ENCODE assay signal across 11 mouse cellular contexts in the genomic region with DNA sequence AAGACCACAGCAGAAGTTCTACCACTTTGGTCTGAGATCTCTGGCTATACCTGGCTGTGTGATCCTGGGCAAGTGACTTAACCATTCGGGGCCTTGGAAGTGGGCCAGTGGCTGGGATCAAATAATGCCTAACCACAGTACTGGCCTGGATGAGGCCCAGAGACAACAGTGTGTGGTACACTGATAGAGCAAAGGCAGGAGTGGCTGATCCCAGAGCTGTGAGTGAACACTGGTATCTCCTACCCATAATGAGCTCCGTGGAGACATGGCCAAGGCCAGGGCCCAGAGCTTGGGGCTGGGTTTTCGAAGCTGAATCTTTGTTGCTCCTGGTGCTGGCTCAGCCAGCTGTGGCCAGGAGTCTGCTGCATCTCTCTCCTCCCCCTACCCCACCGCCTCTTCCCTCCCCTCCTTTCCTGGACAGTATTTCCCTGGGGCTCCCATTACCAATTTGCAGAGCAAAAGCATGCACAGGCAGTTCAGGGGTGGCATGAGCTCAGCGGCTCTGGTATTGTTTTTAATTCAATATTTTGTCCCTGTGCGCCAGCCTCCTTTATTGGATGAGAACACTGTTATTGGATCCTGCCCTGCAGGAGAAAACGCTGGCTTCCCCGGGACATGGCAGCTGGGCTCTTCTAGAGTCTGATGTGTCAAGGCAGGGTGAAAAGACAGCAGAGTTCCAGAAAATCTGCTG. TPM values are rescaled to one million over a fixed set of nuclear protein-coding genes. Genes with fewer than 3 reads are reported as not detected.
A peak's percentile ranks its signal among the peaks of the same experiment; 100 is the strongest.
DNase-seq lines count a peak whose midpoint lies in the region; ATAC-seq lines count a peak whose summit lies in the region.
"Had no signal": no experiment of that assay in that cellular context is flagged by ENCODE, and none has a peak within 500 bp of the region (broad histone marks: within the 10 kb centered on the region; RNA-seq: fewer than 3 reads in every experiment).

No protein-coding gene starts in this region.

- ATAC-seq in forebrain, embryonic 16.5 days, result no peak
- ATAC-seq in embryonic facial prominence, embryonic 11.5 days (replicated peaks; ENCODE audit: insufficient number of reproducible peaks, low FRiP score, low TSS enrichment, low read depth), result peak; percentile 79; the same call in 1 of the 2 replicates
- ATAC-seq in hindbrain, embryonic 15.5 days (ENCODE audit: low FRiP score, low read depth), result peak; percentile 78
- ATAC-seq in midbrain, embryonic 15.5 days (replicated peaks), result peak; percentile 60; the same call in 1 of the 2 replicates
- ATAC-seq: lung, postnatal 0 days had no signal

- no peak overlapping the region for H3K4me2 ChIP-seq in forebrain, embryonic 16.5 days (ENCODE audit: low read length)
- H3K4me2 ChIP-seq in embryonic facial prominence, embryonic 11.5 days (ENCODE audit: low read depth, low read length), result no peak overlapping the region
- no peak overlapping the region for H3K4me2 ChIP-seq in hindbrain, embryonic 15.5 days
- no peak overlapping the region for H3K4me2 ChIP-seq in midbrain, embryonic 15.5 days

- no peaks in the 10 kb centered on the region; the same call in 1 of the 2 replicates for H3K9me3 ChIP-seq in forebrain, embryonic 10.5 days
- no peaks in the 10 kb centered on the region for H3K9me3 ChIP-seq in forebrain, embryonic 16.5 days (ENCODE audit: control insufficient read depth, low read length)
- H3K9me3 ChIP-seq in embryonic facial prominence, embryonic 11.5 days (replicated peaks; ENCODE audit: control insufficient read depth, low read length), result no peaks in the 10 kb centered on the region
- H3K9me3 ChIP-seq in hindbrain, embryonic 15.5 days, result no peaks in the 10 kb centered on the region
- H3K9me3 ChIP-seq in midbrain, embryonic 15.5 days, result no peaks in the 10 kb centered on the region
- H3K9me3 ChIP-seq in heart, embryonic 10.5 days, result no peaks in the 10 kb centered on the region

- DNase-seq in forebrain, embryonic 10.5 days (ENCODE audit: extremely low spot score, low spot score), result no peak
- DNase-seq in embryonic facial prominence, embryonic 11.5 days (ENCODE audit: low spot score), result peak; percentile 73
- DNase-seq in heart, embryonic 10.5 days (ENCODE audit: low spot score), result no peak
- no peak for DNase-seq in thymus, postnatal 14 days
- no peak for DNase-seq in adrenal gland, postnatal 36 days
- DNase-seq: cerebellum, adult 9-10 months; heart, postnatal 14 days had no signal

- H3K27me3 ChIP-seq in forebrain, embryonic 10.5 days (ENCODE audit: poor library complexity, severe bottlenecking), result no peaks in the 10 kb centered on the region
- no peaks in the 10 kb centered on the region for H3K27me3 ChIP-seq in forebrain, embryonic 16.5 days (replicated peaks; ENCODE audit: control insufficient read depth, insufficient read depth, low read length)
- no peaks in the 10 kb centered on the region for H3K27me3 ChIP-seq in embryonic facial prominence, embryonic 11.5 days (ENCODE audit: control insufficient read depth, insufficient read depth, low read length)
- H3K27me3 ChIP-seq in hindbrain, embryonic 15.5 days, result no peaks in the 10 kb centered on the region
- H3K27me3 ChIP-seq in midbrain, embryonic 15.5 days (replicated peaks), result no peaks in the 10 kb centered on the region
- no peaks in the 10 kb centered on the region for H3K27me3 ChIP-seq in heart, embryonic 10.5 days (ENCODE audit: insufficient read depth, poor library complexity, severe bottlenecking)

- H3K4me3 ChIP-seq in forebrain, embryonic 10.5 days, result no peak overlapping the region
- no peak overlapping the region for H3K4me3 ChIP-seq in forebrain, embryonic 16.5 days (replicated peaks; ENCODE audit: low read length)
- no peak overlapping the region for H3K4me3 ChIP-seq in embryonic facial prominence, embryonic 11.5 days (ENCODE audit: low read depth, low read length)
- no peak overlapping the region for H3K4me3 ChIP-seq in hindbrain, embryonic 15.5 days
- no peak overlapping the region for H3K4me3 ChIP-seq in midbrain, embryonic 15.5 days
- H3K4me3 ChIP-seq in heart, embryonic 10.5 days, result no peak overlapping the region

- H3K9ac ChIP-seq in forebrain, embryonic 16.5 days (replicated peaks; ENCODE audit: low read depth, low read length), result no peak overlapping the region
- no peak overlapping the region; the same call in 1 of the 2 replicates for H3K9ac ChIP-seq in embryonic facial prominence, embryonic 11.5 days (replicated peaks; ENCODE audit: low read length)
- no peak overlapping the region for H3K9ac ChIP-seq in hindbrain, embryonic 15.5 days
- H3K9ac ChIP-seq in midbrain, embryonic 15.5 days, result no peak overlapping the region

- peak overlapping the region; percentile 53 for H3K27ac ChIP-seq in forebrain, embryonic 10.5 days
- H3K27ac ChIP-seq in forebrain, embryonic 16.5 days (ENCODE audit: low read length), result no peak overlapping the region
- peak overlapping the region; percentile 69; the same call in 1 of the 2 replicates for H3K27ac ChIP-seq in embryonic facial prominence, embryonic 11.5 days (replicated peaks; ENCODE audit: low read depth, low read length)
- peak overlapping the region; percentile 73 for H3K27ac ChIP-seq in hindbrain, embryonic 15.5 days (replicated peaks)
- H3K27ac ChIP-seq in midbrain, embryonic 15.5 days, result peak overlapping the region; percentile 70
- H3K27ac ChIP-seq in heart, embryonic 10.5 days, result no peak overlapping the region

- no peaks in the 10 kb centered on the region for H3K36me3 ChIP-seq in forebrain, embryonic 10.5 days (replicated peaks)
- H3K36me3 ChIP-seq in forebrain, embryonic 16.5 days (ENCODE audit: control insufficient read depth, insufficient read depth), result no peaks in the 10 kb centered on the region
- no peaks in the 10 kb centered on the region for H3K36me3 ChIP-seq in embryonic facial prominence, embryonic 11.5 days (replicated peaks; ENCODE audit: control insufficient read depth, insufficient read depth, low read depth, low read length)
- no peaks in the 10 kb centered on the region for H3K36me3 ChIP-seq in hindbrain, embryonic 15.5 days
- H3K36me3 ChIP-seq in midbrain, embryonic 15.5 days (replicated peaks), result no peaks in the 10 kb centered on the region
- no peaks in the 10 kb centered on the region for H3K36me3 ChIP-seq in heart, embryonic 10.5 days

- 67% methylated on average over 8 of the region's 8 CpGs for WGBS in forebrain, embryonic 10.5 days
- 38% methylated on average over 8 of the region's 8 CpGs for WGBS in forebrain, embryonic 16.5 days
- WGBS in embryonic facial prominence, embryonic 11.5 days, result 37% methylated on average over 8 of the region's 8 CpGs
- 29% methylated on average over 8 of the region's 8 CpGs for WGBS in hindbrain, embryonic 15.5 days
- 33% methylated on average over 8 of the region's 8 CpGs for WGBS in midbrain, embryonic 15.5 days
- WGBS in heart, embryonic 10.5 days, result 73% methylated on average over 8 of the region's 8 CpGs

- H3K4me1 ChIP-seq in forebrain, embryonic 10.5 days, result peaks cover 25% of the 10 kb centered on the region
- peaks cover 11% of the 10 kb centered on the region for H3K4me1 ChIP-seq in forebrain, embryonic 16.5 days (replicated peaks; ENCODE audit: control insufficient read depth, insufficient read depth, low read length)
- 0 out of 2 replicates have a peak, but pooled peaks cover 2% of the 10 kb centered on the region for H3K4me1 ChIP-seq in embryonic facial prominence, embryonic 11.5 days (ENCODE audit: control insufficient read depth, insufficient read depth, low read length)
- peaks cover 14% of the 10 kb centered on the region for H3K4me1 ChIP-seq in hindbrain, embryonic 15.5 days (replicated peaks)
- H3K4me1 ChIP-seq in midbrain, embryonic 15.5 days, result peaks cover 13% of the 10 kb centered on the region
- H3K4me1 ChIP-seq in heart, embryonic 10.5 days, result no peaks in the 10 kb centered on the region

RNA-seq across cellular contexts. Expression of a gene that starts 13.2 kb away (rescaled TPM):
- 98.8 and 104 TPM in 2 replicates for polyA plus RNA-seq in forebrain, embryonic 10.5 days (2016; fragmentation: Nextera tagmentation; extraction: Ambion mirVana)
- polyA plus RNA-seq in forebrain, embryonic 16.5 days (2015; fragmentation: Nextera tagmentation; extraction: Ambion mirVana), result 78.2 and 79.8 TPM in 2 replicates
- 94.9 and 97.1 TPM in 2 replicates for polyA plus RNA-seq in embryonic facial prominence, embryonic 11.5 days (2014; fragmentation: Nextera tagmentation; extraction: Ambion mirVana)
- 55.6 and 58.9 TPM in 2 replicates for polyA plus RNA-seq in hindbrain, embryonic 15.5 days (2015; fragmentation: Nextera tagmentation; extraction: Ambion mirVana)
- 68.0 and 68.2 TPM in 2 replicates for polyA plus RNA-seq in midbrain, embryonic 15.5 days (2015; fragmentation: Nextera tagmentation; extraction: Ambion mirVana)
- 42.5 and 59.1 TPM in 2 replicates for polyA plus RNA-seq in heart, embryonic 10.5 days (2016; fragmentation: Nextera tagmentation; extraction: Ambion mirVana)
- 10 to 100 TPM; 17.6 to 18.0 TPM for total RNA-seq in adrenal gland, postnatal 36 days (2021)

Comparison
In these comparisons a context has a peak if more than half of its experiments do, and no peak if none do; other contexts are left out.
1. H3K27ac ChIP-seq: peak in forebrain, embryonic 10.5 days (single experiment), embryonic facial prominence, embryonic 11.5 days (single experiment), hindbrain, embryonic 15.5 days (single experiment) and midbrain, embryonic 15.5 days (single experiment); none in forebrain, embryonic 16.5 days (single experiment) and heart, embryonic 10.5 days (single experiment).